Mouse (Mus musculus) neural tube, embryonic 14.5 days (tissue): Measurements from ENCODE around the gene Wrap53. TPM values are rescaled to one million over a fixed set of nuclear protein-coding genes. Genes with fewer than 3 reads are reported as not detected.

Experiments used
- ATAC-seq: fragments of 200-750 bp; cut with Nextera tagmentation; 2 replicates; pipeline ENCODE4 v1.8.0; 2017; ENCODE audit warnings: low read depth, mild to moderate bottlenecking, moderate TSS enrichment, moderate library complexity
- H3K27ac ChIP-seq: fragments of 300-500 bp; sonication (generic); 2 replicates; pipeline ENCODE4 v1.5.1; 2014; ENCODE audit warnings: low read depth, mild to moderate bottlenecking, control low read depth, low read length, moderate library complexity, mixed read lengths
- H3K27me3 ChIP-seq: fragments of 300-500 bp; sonication (generic); 2 replicates; pipeline ENCODE4 v1.6.1; 2014; ENCODE audit warnings: low read length; ENCODE audit not compliant: control insufficient read depth, insufficient read depth
- H3K36me3 ChIP-seq: fragments of 300-500 bp; sonication (generic); 2 replicates; pipeline ENCODE4 v1.6.1; 2014; ENCODE audit warnings: low read length, mixed read lengths; ENCODE audit not compliant: control insufficient read depth, insufficient read depth
- H3K4me1 ChIP-seq: fragments of 300-500 bp; sonication (generic); 2 replicates; pipeline ENCODE4 v1.6.1; 2014; ENCODE audit warnings: low read length; ENCODE audit not compliant: control insufficient read depth, insufficient read depth
- H3K4me2 ChIP-seq: fragments of 300-500 bp; sonication (generic); 2 replicates; pipeline ENCODE4 v1.6.1; 2014; ENCODE audit warnings: mild to moderate bottlenecking, low read depth, low read length, control low read depth
- H3K4me3 ChIP-seq: fragments of 300-500 bp; sonication (generic); 2 replicates; pipeline ENCODE4 v1.5.1; 2014; ENCODE audit warnings: low read depth, low read length, control low read depth, mixed read lengths
- H3K9ac ChIP-seq: fragments of 300-500 bp; sonication (generic); replicated peaks from 2 replicates; pipeline ENCODE4 v1.6.1; 2014; ENCODE audit warnings: low read depth, mild to moderate bottlenecking, control low read depth, low read length, mixed read lengths
- H3K9me3 ChIP-seq: fragments of 300-500 bp; sonication (generic); 2 replicates; pipeline ENCODE4 v1.6.1; 2016; ENCODE audit warnings: low read length; ENCODE audit not compliant: control insufficient read depth
- WGBS: fragments of 180-500 bp; shearing (Covaris S2); extraction: QIAGEN DNeasy Blood & Tissue Kit; methylation state at CpG from one replicate; pipeline ENCODE4 v1.1.7; 2014; 5-methylcytosine and 5-hydroxymethylcytosine counted together
- polyA plus RNA-seq: library from polyadenylated mRNA; unstranded; fragments of >200 nt; fragmentation: Nextera tagmentation; extraction: Ambion mirVana; gene quantifications from 2 replicates; pipeline ENCODE4 v1.2.1, GENCODE M21; 2014

Wrap53 gene
- polyA plus RNA-seq, 1 experiment from 2014 or later = 17.3 TPM

GRCm38 (mm10) chr11:69604795-69605664, 25.0 kb upstream of the Wrap53 start:
- under 1% methylated on average over 71 of the region's 73 CpGs for WGBS
- Histone ChIP-seq H3K9me3 (no peaks in the 10 kb centered on the region), H3K27ac (peak overlapping the region; percentile 58; the same call in 1 of the 2 replicates), H3K9ac (peak overlapping the region; percentile 55), H3K27me3 (no peaks in the 10 kb centered on the region), H3K36me3 (peaks cover 3% of the 10 kb centered on the region; the same call in 1 of the 2 replicates), H3K4me3 (peak overlapping the region; percentile 54), H3K4me2 (peak overlapping the region; percentile 98), H3K4me1 (peaks cover 13% of the 10 kb centered on the region)
- peak; percentile 52 for ATAC-seq

GRCm38 (mm10) chr11:69604347-69604746, 24.3 kb upstream of the Wrap53 start:
- Histone ChIP-seq H3K4me3 (peak overlapping the region; percentile 54), H3K36me3 (peaks cover 3% of the 10 kb centered on the region; the same call in 1 of the 2 replicates), H3K9me3 (no peaks in the 10 kb centered on the region), H3K4me1 (peaks cover 13% of the 10 kb centered on the region), H3K27me3 (no peaks in the 10 kb centered on the region), H3K4me2 (peak overlapping the region; percentile 98), H3K9ac (peak overlapping the region; percentile 55), H3K27ac (no peak overlapping the region)
- WGBS = 31% methylated on average over 3 of the region's 3 CpGs
- peak; percentile 18; the same call in 1 of the 2 replicates for ATAC-seq

GRCm38 (mm10) chr11:69603516-69603915, 23.5 kb upstream of the Wrap53 start:
- Histone ChIP-seq H3K4me2 (peak overlapping the region; percentile 98; the same call in 1 of the 2 replicates), H3K4me3 (no peak overlapping the region; the same call in 1 of the 2 replicates), H3K4me1 (peaks cover 13% of the 10 kb centered on the region), H3K27ac (no peak overlapping the region), H3K27me3 (no peaks in the 10 kb centered on the region), H3K9ac (no peak overlapping the region), H3K36me3 (peaks cover 3% of the 10 kb centered on the region; the same call in 1 of the 2 replicates), H3K9me3 (no peaks in the 10 kb centered on the region)
- ATAC-seq = no peak
- 80% methylated on average over 8 of the region's 8 CpGs for WGBS

- H3K4me1 ChIP-seq = peaks cover 13% of the 10 kb centered on the region
- WGBS = 81% methylated on average over 3 of the region's 3 CpGs
- ATAC-seq = no peak
Observed at GRCm38 (mm10) chr11:69601768-69602167, 21.7 kb upstream of the Wrap53 start.

GRCm38 (mm10) chr11:69600098-69600497, 20.0 kb upstream of the Wrap53 start:
- H3K4me2 ChIP-seq = peak overlapping the region; percentile 8; the same call in 1 of the 2 replicates
- no peak overlapping the region for H3K4me3 ChIP-seq
- peaks cover 3% of the 10 kb centered on the region; the same call in 1 of the 2 replicates for H3K36me3 ChIP-seq
- H3K4me1 ChIP-seq = peaks cover 13% of the 10 kb centered on the region
- no peak overlapping the region for H3K9ac ChIP-seq
- no peaks in the 10 kb centered on the region for H3K9me3 ChIP-seq
- WGBS = 14% methylated on average over 6 of the region's 6 CpGs
- H3K27ac ChIP-seq = peak overlapping the region; percentile 46
- H3K27me3 ChIP-seq = no peaks in the 10 kb centered on the region
- ATAC-seq = peak; percentile 65; the same call in 1 of the 2 replicates

More at GRCm38 (mm10) chr11:69601768-69602167, 21.7 kb upstream of the Wrap53 start:
- Histone ChIP-seq H3K36me3 (peaks cover 3% of the 10 kb centered on the region; the same call in 1 of the 2 replicates), H3K4me3 (no peak overlapping the region), H3K27ac (no peak overlapping the region), H3K27me3 (no peaks in the 10 kb centered on the region), H3K4me2 (no peak overlapping the region), H3K9ac (no peak overlapping the region), H3K9me3 (no peaks in the 10 kb centered on the region)

- no peak overlapping the region for H3K4me3 ChIP-seq
- no peak for ATAC-seq
- no peaks in the 10 kb centered on the region for H3K9me3 ChIP-seq
- peak overlapping the region; percentile 25 for H3K27ac ChIP-seq
- whole genome bisulfite sequencing = 6% methylated on average over 9 of the region's 9 CpGs
- H3K36me3 ChIP-seq = peaks cover 3% of the 10 kb centered on the region; the same call in 1 of the 2 replicates
- no peak overlapping the region for H3K9ac ChIP-seq
- no peaks in the 10 kb centered on the region for H3K27me3 ChIP-seq
- peaks cover 7% of the 10 kb centered on the region for H3K4me1 ChIP-seq
- no peak overlapping the region for H3K4me2 ChIP-seq
Observed at GRCm38 (mm10) chr11:69599436-69599835, 19.4 kb upstream of the Wrap53 start.

GRCm38 (mm10) chr11:69594853-69595252, 14.8 kb upstream of the Wrap53 start:
- H3K27ac ChIP-seq = no peak overlapping the region
- no peak overlapping the region for H3K4me3 ChIP-seq
- H3K9me3 ChIP-seq = no peaks in the 10 kb centered on the region
- whole genome bisulfite sequencing = 96% methylated on average over 6 of the region's 6 CpGs
- ATAC-seq = no peak
- H3K4me1 ChIP-seq = no peaks in the 10 kb centered on the region
- no peak overlapping the region for H3K9ac ChIP-seq
- H3K4me2 ChIP-seq = no peak overlapping the region
- H3K36me3 ChIP-seq = 0 out of 2 replicates have a peak, but pooled peaks cover 10% of the 10 kb centered on the region
- no peaks in the 10 kb centered on the region for H3K27me3 ChIP-seq

GRCm38 (mm10) chr11:69592799-69593198, 12.7 kb upstream of the Wrap53 start:
- Histone ChIP-seq H3K9ac (no peak overlapping the region), H3K4me3 (no peak overlapping the region), H3K27ac (no peak overlapping the region), H3K4me2 (no peak overlapping the region), H3K4me1 (no peaks in the 10 kb centered on the region), H3K9me3 (no peaks in the 10 kb centered on the region), H3K36me3 (peaks cover 30% of the 10 kb centered on the region), H3K27me3 (no peaks in the 10 kb centered on the region)
- WGBS = 90% methylated on average over 4 of the region's 4 CpGs
- ATAC-seq = no peak
